In the genomic region with DNA sequence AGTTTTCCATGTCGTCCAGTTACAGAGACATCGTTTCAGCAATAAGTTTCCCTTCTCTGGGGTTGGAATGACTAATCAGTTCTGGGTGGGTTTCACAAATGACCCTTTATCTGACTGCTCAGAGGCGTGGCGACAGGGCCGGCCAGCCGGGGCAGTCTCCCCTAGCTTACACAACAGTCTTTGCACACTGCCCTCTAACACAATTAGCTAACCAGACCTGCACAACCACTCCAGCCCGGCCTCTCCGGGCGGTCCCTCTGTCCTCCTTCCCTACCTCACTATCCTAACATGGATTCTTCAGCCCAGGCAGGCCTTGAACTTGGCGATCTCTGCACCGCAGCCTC, we compare ENCODE assay signal across 1 mouse cellular context.
TF ChIP-seq lines count a peak whose summit lies in the region.

No protein-coding gene starts in this region.

TF ChIP-seq in CH12.LX, 34 proteins besides CTCF, POLR2A, EP300 and RAD21 (continued from another document):
- TF ChIP-seq JUN (IDR thresholded peaks at IDR 0.05; ENCODE audit: insufficient read depth, low read depth, low read length): 0 out of 2 replicates have a peak, but pooled peaks have one; percentile 43
